Mouse (Mus musculus): ENCODE measurements around the gene Paxbp1.

Gene Paxbp1

GRCm38 (mm10) chr16:91053599-91053998 is 9.3 kb upstream of the Paxbp1 start:
- no peak for DNase-seq

- DNase-seq = peak; percentile 61
Measured at GRCm38 (mm10) chr16:91045511-91045910, 1.2 kb upstream of the Paxbp1 start.

- DNase-seq = peak; percentile 74
Measured at GRCm38 (mm10) chr16:91043461-91044248, 688 bp downstream of the Paxbp1 start.

GRCm38 (mm10) chr16:91042640-91043039 is 1.7 kb downstream of the Paxbp1 start:
- no peak for DNase-seq

GRCm38 (mm10) chr16:91035866-91036265 is 8.5 kb downstream of the Paxbp1 start:
- no peak for DNase-seq

GRCm38 (mm10) chr16:91030751-91031150 is 13.6 kb downstream of the Paxbp1 start:
- no peak for DNase-seq

GRCm38 (mm10) chr16:91029901-91030300 is 14.4 kb downstream of the Paxbp1 start:
- DNase-seq = no peak

- DNase-seq = no peak
Measured at GRCm38 (mm10) chr16:91029161-91029743, 15.1 kb downstream of the Paxbp1 start.

GRCm38 (mm10) chr16:91026290-91026689 is 18.1 kb downstream of the Paxbp1 start:
- DNase-seq = no peak

GRCm38 (mm10) chr16:91023384-91023783 is 21.0 kb downstream of the Paxbp1 start:
- DNase-seq = peak; percentile 35

GRCm38 (mm10) chr16:91020842-91021483 is 23.4 kb downstream of the Paxbp1 start:
- DNase-seq = no peak

GRCm38 (mm10) chr16:91019476-91019875 is 24.9 kb downstream of the Paxbp1 start:
- no peak for DNase-seq

GRCm38 (mm10) chr16:91015761-91016160 is 28.6 kb downstream of the Paxbp1 start:
- DNase-seq = no peak

GRCm38 (mm10) chr16:91011847-91012246 is 32.5 kb downstream of the Paxbp1 start:
- no peak for DNase-seq

- peak; percentile 91 for DNase-seq
Measured at GRCm38 (mm10) chr16:91011021-91011683, 33.2 kb downstream of the Paxbp1 start, which contains the start of gene Synj1. Gene Synj1 (minus strand): TSS chr16:91011308.

GRCm38 (mm10) chr16:91010581-91011020 is 33.7 kb downstream of the Paxbp1 start:
- DNase-seq = no peak

GRCm38 (mm10) chr16:91009942-91010529 is 34.3 kb downstream of the Paxbp1 start:
- peak; percentile 27 for DNase-seq

- no peak for DNase-seq
Measured at GRCm38 (mm10) chr16:91004915-91005538, 39.3 kb downstream of the Paxbp1 start.

- no peak for DNase-seq
Measured at GRCm38 (mm10) chr16:91001098-91001497, 43.2 kb downstream of the Paxbp1 start.

- no peak for DNase-seq
Measured at GRCm38 (mm10) chr16:90999827-91000226, 44.5 kb downstream of the Paxbp1 start.

- no peak for DNase-seq
Measured at GRCm38 (mm10) chr16:90997822-90998221, 46.5 kb downstream of the Paxbp1 start.

Data from thymus, postnatal 14 days (tissue).